In genomic region chr5:88766121-88766520, GRCm38 (mm10) we compare ENCODE assay signal across 8 mouse cellular contexts. TPM values are rescaled to one million over a fixed set of nuclear protein-coding genes. Genes with fewer than 3 reads are reported as not detected.
DNase-seq lines count a peak whose midpoint lies in the region; ATAC-seq lines count a peak whose summit lies in the region.

No protein-coding gene starts in this region.

- peak overlapping the region; percentile 100 for H3K4me3 ChIP-seq in erythroblast, embryonic 14.5 days (replicated peaks)
- peak overlapping the region; percentile 92 for H3K4me3 ChIP-seq in hindbrain, embryonic 16.5 days (ENCODE audit: low read length)

- no peaks in the 10 kb centered on the region for H3K9me3 ChIP-seq in erythroblast, embryonic 14.5 days (ENCODE audit: control insufficient read depth, low read length)
- no peaks in the 10 kb centered on the region for H3K9me3 ChIP-seq in hindbrain, embryonic 16.5 days (ENCODE audit: control insufficient read depth, low read length)

- no peaks in the 10 kb centered on the region for H3K27me3 ChIP-seq in erythroblast, embryonic 14.5 days (ENCODE audit: control insufficient read depth)
- H3K27me3 ChIP-seq in hindbrain, embryonic 16.5 days (replicated peaks; ENCODE audit: control insufficient read depth, insufficient read depth, low read length), result no peaks in the 10 kb centered on the region

- no peak overlapping the region for H3K27ac ChIP-seq in hindbrain, embryonic 16.5 days (ENCODE audit: low read depth, low read length)

- peaks cover 54% of the 10 kb centered on the region for H3K4me1 ChIP-seq in erythroblast, embryonic 14.5 days (ENCODE audit: control insufficient read depth)
- peaks cover 12% of the 10 kb centered on the region for H3K4me1 ChIP-seq in hindbrain, embryonic 16.5 days (ENCODE audit: control insufficient read depth, insufficient read depth, low read depth, low read length)

- peak overlapping the region; percentile 54 for H3K4me2 ChIP-seq in hindbrain, embryonic 16.5 days (ENCODE audit: low read length)

- no peak for ATAC-seq in erythroblast, adult 5-6 weeks (replicated peaks; ENCODE audit: low FRiP score, poor library complexity, severe bottlenecking)
- ATAC-seq in activated CD4-positive, CD25-positive, alpha-beta regulatory T cell, adult 4 months, result peak; percentile 33
- ATAC-seq in hindbrain, embryonic 16.5 days, result no peak
- ATAC-seq in cerebellum, adult (ENCODE audit: insufficient number of reproducible peaks, low FRiP score, low TSS enrichment), result no peak

- peaks cover 66% of the 10 kb centered on the region for H3K36me3 ChIP-seq in erythroblast, embryonic 14.5 days (ENCODE audit: control insufficient read depth)
- H3K36me3 ChIP-seq in hindbrain, embryonic 16.5 days (ENCODE audit: control insufficient read depth, insufficient read depth, low read length), result peaks cover 6% of the 10 kb centered on the region; the same call in 1 of the 2 replicates

- WGBS in hindbrain, embryonic 16.5 days, result 62% methylated on average over 6 of the region's 6 CpGs

- no peak overlapping the region for H3K9ac ChIP-seq in hindbrain, embryonic 16.5 days (ENCODE audit: low read depth, low read length)

- DNase-seq in naive thymus-derived CD4-positive, alpha-beta T cell, adult 2 months (ENCODE audit: low read depth), result peak; percentile 63
- DNase-seq in layer of hippocampus, adult 9-10 months (ENCODE audit: low spot score), result no peak
- no peak for DNase-seq in yolk sac, embryonic 10.5 days (ENCODE audit: low spot score)

RNA-seq across cellular contexts. Expression of gene Dck, which starts 1.3 kb away (rescaled TPM):
- polyA plus RNA-seq in erythroblast, embryonic 14.5 days (2012), result 2.5 and 2.7 TPM in 2 replicates
- 66.0 and 106 TPM in 2 replicates for total RNA-seq in erythroblast, adult 5-6 weeks (2015; ENCODE audit: low replicate concordance)
- 75.0 and 113 TPM in 2 replicates for total RNA-seq in erythroblast, adult 5-6 weeks (2017; ENCODE audit: low replicate concordance)
- polyA plus RNA-seq in activated CD4-positive, CD25-positive, alpha-beta regulatory T cell, adult 4 months (2017; shearing (Covaris generic)), result 10 to 100 TPM; 57.9 to 66.8 TPM
- polyA plus RNA-seq in hindbrain, embryonic 16.5 days (2015; fragmentation: Nextera tagmentation; extraction: Ambion mirVana), result 41.7 and 44.1 TPM in 2 replicates

RNA-seq across cellular contexts. Expression of gene Mob1b, which starts 45.5 kb away (rescaled TPM):
- polyA plus RNA-seq in erythroblast, embryonic 14.5 days (2012), result 1.3 and 1.6 TPM in 2 replicates
- total RNA-seq in erythroblast, adult 5-6 weeks (2015; ENCODE audit: low replicate concordance), result 21.7 and 33.6 TPM in 2 replicates
- total RNA-seq in erythroblast, adult 5-6 weeks (2017; ENCODE audit: low replicate concordance), result 15.7 and 19.4 TPM in 2 replicates
- 10 to 100 TPM; 10.2 to 10.5 TPM for polyA plus RNA-seq in activated CD4-positive, CD25-positive, alpha-beta regulatory T cell, adult 4 months (2017; shearing (Covaris generic))
- 7.5 and 9.4 TPM in 2 replicates for polyA plus RNA-seq in hindbrain, embryonic 16.5 days (2015; fragmentation: Nextera tagmentation; extraction: Ambion mirVana)

Comparison
In these comparisons a context has a peak if more than half of its experiments do, and no peak if none do; other contexts are left out.
1. RNA of gene Dck, which starts 1.3 kb away (polyA plus RNA-seq): 57.9 to 66.8 TPM in activated CD4-positive, CD25-positive, alpha-beta regulatory T cell, adult 4 months and 41.7 to 44.1 TPM in hindbrain, embryonic 16.5 days; 2.5 to 2.7 TPM in erythroblast, embryonic 14.5 days; every median in the first group is over 10 times any median in the second.